Mouse (Mus musculus) stomach, embryonic 15.5 days (tissue): ENCODE measurements around the gene Gm14326. TPM values are rescaled to one million over a fixed set of nuclear protein-coding genes. Genes with fewer than 3 reads are reported as not detected.
"Not testable (repeated sequence)": the region's sequence is repeated elsewhere in the genome, so short reads cannot be mapped to it uniquely, and the experiment has no call there.

Experiments used
- ATAC-seq: fragments of 200-750 bp; cut with Nextera tagmentation; 2 replicates; pipeline ENCODE4 v1.8.0; 2017; ENCODE audit warnings: low read depth, moderate number of reproducible peaks, moderate TSS enrichment; ENCODE audit not compliant: insufficient read depth, low FRiP score
- H3K27ac ChIP-seq: fragments of 300-500 bp; sonication (generic); 2 replicates; pipeline ENCODE4 v1.5.1; 2015; ENCODE audit warnings: mild to moderate bottlenecking, inconsistent platforms
- H3K27me3 ChIP-seq: fragments of 300-500 bp; sonication (generic); replicated peaks from 2 replicates; pipeline ENCODE4 v1.6.1; 2015; ENCODE audit warnings: inconsistent platforms
- H3K36me3 ChIP-seq: fragments of 300-500 bp; sonication (generic); 2 replicates; pipeline ENCODE4 v1.6.1; 2015; ENCODE audit warnings: inconsistent platforms
- H3K4me1 ChIP-seq: fragments of 300-500 bp; sonication (generic); 2 replicates; pipeline ENCODE4 v1.6.1; 2015; ENCODE audit warnings: inconsistent platforms
- H3K4me2 ChIP-seq: fragments of 300-500 bp; sonication (generic); 2 replicates; pipeline ENCODE4 v1.6.1; 2015; ENCODE audit warnings: mild to moderate bottlenecking, inconsistent platforms
- H3K4me3 ChIP-seq: fragments of 300-500 bp; sonication (generic); replicated peaks from 2 replicates; pipeline ENCODE4 v1.5.1; 2015; ENCODE audit warnings: inconsistent platforms
- H3K9ac ChIP-seq: fragments of 300-500 bp; sonication (generic); 2 replicates; pipeline ENCODE4 v1.6.1; 2015; ENCODE audit warnings: inconsistent platforms
- H3K9me3 ChIP-seq: fragments of 300-500 bp; sonication (generic); 2 replicates; pipeline ENCODE4 v1.6.1; 2016; ENCODE audit warnings: inconsistent platforms
- WGBS: fragments of 180-500 bp; shearing (Covaris S2); methylation state at CpG from one replicate; pipeline ENCODE4 v1.1.7; 2015; 5-methylcytosine and 5-hydroxymethylcytosine counted together
- polyA plus RNA-seq: library from polyadenylated mRNA; unstranded; fragments of >200 nt; fragmentation: Nextera tagmentation; extraction: Ambion mirVana; gene quantifications from 2 replicates; pipeline ENCODE4 v1.2.1, GENCODE M21; 2015

Gm14326 gene
- 15.7 and 17.4 TPM in 2 replicates for polyA plus RNA-seq

DNA sequence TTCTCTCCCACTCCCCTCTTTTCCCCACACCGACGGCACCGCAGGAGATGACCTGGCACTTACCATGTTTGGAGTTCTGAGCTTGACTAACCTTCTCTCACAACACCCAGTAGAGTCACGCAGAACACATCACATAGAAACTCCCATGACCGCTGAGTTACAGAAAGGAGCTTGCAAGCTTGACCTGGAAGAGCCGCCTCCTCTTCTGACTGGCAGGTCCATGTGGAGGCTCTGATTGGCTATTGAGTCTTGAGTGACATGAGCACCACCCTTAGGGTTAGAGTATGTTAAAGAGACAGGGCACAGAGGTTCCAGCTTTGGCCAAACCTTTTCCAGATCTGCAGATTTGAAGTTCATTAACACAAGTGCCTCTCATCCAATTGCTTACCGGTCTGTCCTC lies at the start of gene Gm14326:
Gene Gm14326 (minus strand): TSS at position 153 of the 400 bp plus-strand sequence.
- Histone ChIP-seq H3K4me3 (peak within 1 kb of the TSS; percentile 51), H3K4me2 (peak within 1 kb of the TSS; percentile 42)
- not testable (repeated sequence) for ATAC-seq, H3K27ac ChIP-seq, H3K9me3 ChIP-seq, H3K4me1 ChIP-seq, H3K9ac ChIP-seq, H3K36me3 ChIP-seq, H3K27me3 ChIP-seq
- WGBS: 0% methylated on average over 5 of the region's 7 CpGs

DNA sequence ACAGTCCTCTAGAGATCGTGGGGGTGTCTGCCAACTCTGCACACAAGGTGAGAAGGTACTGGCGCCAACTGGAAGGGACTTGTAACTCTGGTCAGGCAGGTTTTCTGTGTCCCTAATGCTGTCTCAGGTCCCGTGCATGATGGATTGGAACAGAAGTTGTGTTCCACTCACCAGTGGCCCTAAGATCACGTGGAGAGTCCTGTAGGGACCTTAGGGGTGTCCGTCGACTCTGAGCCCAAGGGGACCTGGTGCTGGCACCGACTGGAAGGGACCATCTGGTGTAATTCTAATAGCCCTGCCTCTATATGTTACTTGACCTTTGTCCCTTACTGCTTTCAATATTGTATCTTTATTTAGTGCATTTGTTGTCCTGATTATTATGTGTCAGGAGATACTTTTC lies 17.7 kb upstream of the Gm14326 start:
- H3K27me3 ChIP-seq, H3K4me1 ChIP-seq, ATAC-seq, H3K36me3 ChIP-seq, H3K9me3 ChIP-seq, H3K4me3 ChIP-seq, H3K27ac ChIP-seq, H3K9ac ChIP-seq, H3K4me2 ChIP-seq: not testable (repeated sequence)
- WGBS: 61% methylated on average over 7 of the region's 7 CpGs

GRCm38 (mm10) chr2:177956734-177957133 lies 363 bp downstream of the Gm14326 start:
- not testable (repeated sequence) for H3K4me1 ChIP-seq

DNA sequence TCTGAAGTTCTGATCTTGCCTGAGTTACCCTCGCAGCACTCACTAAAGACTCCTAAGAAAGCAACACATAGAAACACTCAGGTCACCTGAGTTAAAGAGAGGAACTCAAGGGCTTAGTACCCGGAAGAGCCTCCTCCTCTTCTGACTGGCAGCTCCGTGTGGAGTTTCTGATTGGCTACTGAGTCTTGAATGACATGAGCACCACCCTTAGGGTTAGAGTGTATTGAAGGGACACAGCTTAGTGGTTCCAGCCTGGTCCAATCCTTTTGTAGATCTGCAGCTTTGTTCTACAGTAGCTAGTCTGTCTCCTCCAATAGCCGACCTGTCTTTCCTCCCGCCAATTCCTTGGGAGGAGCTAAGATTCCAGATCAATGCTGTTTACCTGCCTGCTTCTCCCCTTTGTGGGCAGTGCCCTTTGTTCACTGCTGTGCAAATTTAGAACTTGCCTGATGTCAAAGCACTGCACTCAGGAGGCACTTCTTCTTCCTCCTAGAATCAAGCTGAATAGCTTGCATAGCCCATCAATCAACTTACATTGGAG lies 31.5 kb downstream of the Gm14326 start, which contains the start of gene Zfp972:
Gene Zfp972 (minus strand): TSS at position 51 of the 541 bp plus-strand sequence.
- not testable (repeated sequence) for H3K9me3 ChIP-seq, H3K36me3 ChIP-seq, H3K4me1 ChIP-seq, ATAC-seq, H3K27me3 ChIP-seq, H3K4me2 ChIP-seq, H3K27ac ChIP-seq, H3K9ac ChIP-seq
- H3K4me3 ChIP-seq: peak within 1 kb of the TSS; percentile 9; the same call in 1 of the 2 replicates
- 62% methylated on average over 4 of the region's 5 CpGs for WGBS

More at GRCm38 (mm10) chr2:177956734-177957133, 363 bp downstream of the Gm14326 start:
- H3K4me2 ChIP-seq: peak overlapping the region; percentile 42
- not testable (repeated sequence) for H3K27me3 ChIP-seq, H3K36me3 ChIP-seq, H3K9ac ChIP-seq, H3K9me3 ChIP-seq, H3K27ac ChIP-seq, ATAC-seq
- H3K4me3 ChIP-seq: peak overlapping the region; percentile 51
- under 1% methylated on average over 18 of the region's 18 CpGs for WGBS

DNA sequence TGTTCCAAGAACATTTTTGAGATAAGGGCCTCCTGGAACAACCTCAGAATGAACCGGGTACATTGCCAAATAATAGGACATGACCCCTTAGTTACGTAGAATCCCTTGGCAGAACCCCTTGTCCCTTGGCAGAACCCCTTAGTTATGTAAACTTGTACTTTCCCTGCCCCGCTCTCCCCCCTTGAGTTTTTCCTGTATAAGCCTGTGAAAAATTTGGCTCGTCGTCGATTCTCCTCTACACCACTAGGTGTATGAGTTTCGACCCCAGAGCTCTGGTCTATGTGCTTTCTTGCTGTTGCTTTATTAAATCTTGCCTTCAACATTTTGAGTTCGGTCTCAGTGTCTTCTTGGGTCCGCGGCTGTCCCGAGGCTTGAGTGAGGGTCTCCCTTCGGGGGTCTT lies 53.8 kb downstream of the Gm14326 start:
- H3K27ac ChIP-seq, H3K4me1 ChIP-seq, H3K27me3 ChIP-seq, H3K4me3 ChIP-seq, H3K36me3 ChIP-seq, ATAC-seq, H3K9ac ChIP-seq, H3K4me2 ChIP-seq, H3K9me3 ChIP-seq: not testable (repeated sequence)
- no CpG with 5 or more reads among the region's 12 CpGs for WGBS

DNA sequence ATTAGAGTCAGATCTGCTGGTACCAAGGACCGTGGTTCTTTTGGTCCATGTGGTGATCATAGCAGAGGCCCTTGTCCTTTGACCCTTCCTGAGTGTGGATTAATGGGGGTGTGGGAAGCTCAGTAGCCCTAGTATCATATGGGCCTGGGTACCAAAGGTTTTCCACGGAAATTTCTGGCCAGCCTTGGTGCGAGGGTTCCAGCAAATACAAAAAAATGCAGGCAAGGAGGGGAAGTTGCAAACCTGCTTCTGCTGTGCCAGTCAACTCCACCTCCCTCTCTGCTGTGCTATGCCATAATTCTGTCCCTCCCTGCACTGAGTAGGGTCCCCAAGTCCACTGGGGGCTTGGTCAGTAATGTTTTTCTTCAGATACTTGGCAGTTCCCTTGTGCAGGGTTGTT lies 58.9 kb downstream of the Gm14326 start:
- H3K9me3 ChIP-seq, H3K27ac ChIP-seq, H3K4me3 ChIP-seq, H3K9ac ChIP-seq, H3K36me3 ChIP-seq, H3K4me2 ChIP-seq, H3K4me1 ChIP-seq, H3K27me3 ChIP-seq, ATAC-seq: not testable (repeated sequence)
- whole genome bisulfite sequencing: 84% methylated on average over 2 of the region's 3 CpGs

- H3K27ac ChIP-seq, H3K36me3 ChIP-seq, H3K4me1 ChIP-seq, H3K4me2 ChIP-seq, H3K27me3 ChIP-seq, H3K9ac ChIP-seq, H3K9me3 ChIP-seq, ATAC-seq: not testable (repeated sequence)
- WGBS: 41% methylated on average over 10 of the region's 13 CpGs
- H3K4me3 ChIP-seq: peak within 1 kb of the TSS; percentile 26
These were observed 60.0 kb downstream of the Gm14326 start, which contains the start of gene Gm14327 for GRCm38 (mm10) chr2:177897046-177897578. Gm14327 (plus strand) TSS chr2:177897096.

DNA sequence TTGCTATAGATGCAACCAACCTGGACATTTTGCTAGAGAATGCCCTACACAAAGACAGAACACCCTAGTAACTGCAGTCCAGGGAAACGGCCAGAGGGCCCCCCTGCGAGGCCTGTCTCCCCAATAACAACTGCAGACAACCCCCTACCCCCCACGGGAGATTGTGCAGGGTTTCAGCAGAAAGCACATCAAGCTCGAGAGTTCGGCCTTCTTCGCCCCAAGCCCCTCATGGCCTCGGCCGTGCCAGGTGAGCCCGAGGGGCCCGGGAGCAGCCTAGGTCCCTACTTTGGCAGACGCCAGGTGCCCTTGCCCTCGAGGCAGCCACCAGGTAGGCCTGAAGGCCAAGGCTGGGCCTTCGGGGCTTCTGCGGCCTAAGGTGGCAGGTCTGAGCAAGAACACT lies 69.4 kb downstream of the Gm14326 start:
- not testable (repeated sequence) for H3K27ac ChIP-seq, ATAC-seq

More for the DNA sequence above, 69.4 kb downstream of the Gm14326 start:
- not testable (repeated sequence) for H3K4me3 ChIP-seq, H3K9ac ChIP-seq, H3K36me3 ChIP-seq, H3K4me1 ChIP-seq, H3K27me3 ChIP-seq, H3K9me3 ChIP-seq, H3K4me2 ChIP-seq
- 92% methylated on average over 13 of the region's 14 CpGs for WGBS

Other genes starting within 250 kb of the Gm14326 start
- gene Gm14322, start 198.0 kb downstream of the Gm14326 start, polyA plus RNA-seq: 6.7 and 7.7 TPM in 2 replicates
- 33.8 and 35.8 TPM in 2 replicates for gene Gm14325, start 117.0 kb downstream of the Gm14326 start, polyA plus RNA-seq
- 4.2 and 4.6 TPM in 2 replicates for gene Gm14327, start 60.2 kb downstream of the Gm14326 start, polyA plus RNA-seq
- 0.96 and 2.8 TPM in 2 replicates for gene Zfp972, start 31.7 kb downstream of the Gm14326 start, polyA plus RNA-seq
- 11.3 and 12.8 TPM in 2 replicates for gene Zfp971, start 66.0 kb upstream of the Gm14326 start, polyA plus RNA-seq
- 19.1 and 20.7 TPM in 2 replicates for gene Zfp931, start 121.2 kb upstream of the Gm14326 start, polyA plus RNA-seq
- 2.3 and 2.8 TPM in 2 replicates for gene Phactr3, start 161.7 kb upstream of the Gm14326 start, polyA plus RNA-seq